Comparison of ENCODE assay signal across 20 mouse cellular contexts in the genomic region with DNA sequence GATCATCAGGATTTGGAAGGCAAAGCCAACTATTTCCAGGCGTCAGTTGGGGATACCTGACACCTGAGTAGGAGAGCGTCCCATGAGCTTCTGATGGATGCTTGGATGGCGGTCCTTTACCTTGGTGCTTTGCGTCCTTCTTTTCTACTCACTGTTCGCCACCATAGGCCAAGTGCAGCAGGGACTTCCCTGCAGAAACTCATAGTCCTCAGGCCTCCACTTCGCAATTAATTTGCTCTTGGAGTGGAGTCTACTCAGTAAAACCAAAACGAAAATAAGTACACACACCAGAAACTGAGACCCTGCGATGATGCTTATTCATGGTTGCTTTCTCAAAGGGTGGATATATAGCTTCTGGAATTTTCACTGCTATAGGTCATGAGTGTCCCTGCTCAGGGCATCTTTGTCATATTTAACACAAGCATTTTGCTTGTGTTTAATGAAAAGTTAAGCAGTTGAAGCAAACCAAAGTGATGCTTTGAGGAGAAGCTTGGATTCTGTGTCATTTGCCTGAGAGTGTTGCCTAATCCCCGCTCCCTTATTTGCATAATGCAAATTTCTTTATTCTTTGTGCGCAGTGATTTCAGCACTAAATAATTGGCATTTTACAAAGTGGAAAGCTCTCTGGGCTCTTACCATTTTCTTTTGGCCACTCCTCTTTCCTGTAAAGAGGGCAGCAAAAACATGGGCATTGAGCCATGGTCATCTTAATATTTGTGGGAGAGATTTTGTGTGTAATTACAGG.
DNase-seq lines count a peak whose midpoint lies in the region; ATAC-seq and TF ChIP-seq lines count a peak whose summit lies in the region.
"Had no signal": no experiment of that assay in that cellular context is flagged by ENCODE, and none has a peak within 500 bp of the region (broad histone marks: within the 10 kb centered on the region; RNA-seq: fewer than 3 reads in every experiment).

No protein-coding gene starts in this region.

- peak; percentile 16; the same call in 1 of the 2 replicates for ATAC-seq in forebrain, embryonic 15.5 days (replicated peaks)
- no peak for ATAC-seq in midbrain, embryonic 11.5 days (ENCODE audit: low FRiP score)
- ATAC-seq in midbrain, postnatal 0 days (ENCODE audit: low FRiP score): no peak
- ATAC-seq: activated CD4-positive, CD25-positive, alpha-beta regulatory T cell, adult 4 months; CD4-positive, CD25-positive, alpha-beta regulatory T cell, adult 4 months had no signal

- no peak for TF ChIP-seq CTCF in kidney, adult 2 months (conservative IDR thresholded peaks at IDR 0.05; ENCODE audit: insufficient read depth, insufficient read length, low read depth, low read length)
- TF ChIP-seq CTCF in midbrain, postnatal 0 days (IDR thresholded peaks at IDR 0.05): no peak
- TF ChIP-seq CTCF in lung, adult 2 months (IDR thresholded peaks at IDR 0.05; ENCODE audit: insufficient read depth, low read length): no peak

- DNase-seq in forebrain, embryonic 10.5 days (ENCODE audit: extremely low spot score, low spot score): no peak
- no peak for DNase-seq in kidney, adult 2 months
- DNase-seq in kidney, postnatal 25 days: no peak
- DNase-seq in midbrain, embryonic 11.5 days (ENCODE audit: low spot score, missing footprints): peak; percentile 74
- DNase-seq in midbrain, postnatal 0 days (ENCODE audit: low spot score): no peak
- peak; percentile 12 for DNase-seq in limb, embryonic 10.5 days (ENCODE audit: low spot score)
- DNase-seq in lung, adult 2 months: no peak
- DNase-seq: adrenal gland, adult 8-10 months; adrenal gland, postnatal 25 days; cerebellum, adult 18-20 months; cerebellum, adult 9-10 months; cerebellum, postnatal 14 days; gastrocnemius, postnatal 25 days; heart, adult 2 months had no signal

- no peaks in the 10 kb centered on the region for H3K9me3 ChIP-seq in forebrain, embryonic 15.5 days
- no peaks in the 10 kb centered on the region for H3K9me3 ChIP-seq in forebrain, embryonic 10.5 days
- no peaks in the 10 kb centered on the region for H3K9me3 ChIP-seq in midbrain, embryonic 11.5 days (ENCODE audit: control insufficient read depth, low read length)
- H3K9me3 ChIP-seq in midbrain, postnatal 0 days (ENCODE audit: low read length): no peaks in the 10 kb centered on the region
- H3K9me3 ChIP-seq in limb, embryonic 10.5 days (replicated peaks): no peaks in the 10 kb centered on the region
- H3K9me3 ChIP-seq: heart, embryonic 10.5 days; hindbrain, embryonic 12.5 days; hindbrain, embryonic 15.5 days had no signal

- no peak overlapping the region for H3K4me2 ChIP-seq in forebrain, embryonic 15.5 days (replicated peaks)
- H3K4me2 ChIP-seq in midbrain, embryonic 11.5 days: no peak overlapping the region
- no peak overlapping the region for H3K4me2 ChIP-seq in midbrain, postnatal 0 days (ENCODE audit: low read depth, low read length, poor library complexity, severe bottlenecking)
- H3K4me2 ChIP-seq: hindbrain, embryonic 12.5 days; hindbrain, embryonic 15.5 days had no signal

- WGBS in forebrain, embryonic 15.5 days: 72% methylated on average over 10 of the region's 10 CpGs
- 92% methylated on average over 10 of the region's 10 CpGs for WGBS in forebrain, embryonic 10.5 days
- 91% methylated on average over 10 of the region's 10 CpGs for WGBS in kidney, adult 2 months
- WGBS in midbrain, embryonic 11.5 days: 95% methylated on average over 10 of the region's 10 CpGs
- WGBS in midbrain, postnatal 0 days: 83% methylated on average over 10 of the region's 10 CpGs
- 94% methylated on average over 10 of the region's 10 CpGs for WGBS in limb, embryonic 10.5 days
- WGBS in lung, adult 2 months: 90% methylated on average over 10 of the region's 10 CpGs

- H3K27me3 ChIP-seq in forebrain, embryonic 15.5 days: no peaks in the 10 kb centered on the region
- no peaks in the 10 kb centered on the region for H3K27me3 ChIP-seq in forebrain, embryonic 10.5 days (ENCODE audit: poor library complexity, severe bottlenecking)
- H3K27me3 ChIP-seq in kidney, adult 2 months (replicated peaks; ENCODE audit: control insufficient read depth, insufficient read depth, low read length): no peaks in the 10 kb centered on the region
- H3K27me3 ChIP-seq in midbrain, embryonic 11.5 days (ENCODE audit: control insufficient read depth, insufficient read depth, low read length): no peaks in the 10 kb centered on the region
- no peaks in the 10 kb centered on the region for H3K27me3 ChIP-seq in midbrain, postnatal 0 days (ENCODE audit: insufficient read depth, low read length)
- H3K27me3 ChIP-seq in limb, embryonic 10.5 days (ENCODE audit: low read depth, poor library complexity, severe bottlenecking): no peaks in the 10 kb centered on the region
- H3K27me3 ChIP-seq: hindbrain, embryonic 12.5 days; hindbrain, embryonic 15.5 days had no signal

- H3K4me3 ChIP-seq in forebrain, embryonic 15.5 days: no peak overlapping the region
- H3K4me3 ChIP-seq in forebrain, embryonic 10.5 days: no peak overlapping the region
- no peak overlapping the region for H3K4me3 ChIP-seq in kidney, adult 2 months (ENCODE audit: insufficient read depth, low read depth, low read length)
- no peak overlapping the region for H3K4me3 ChIP-seq in midbrain, embryonic 11.5 days (ENCODE audit: low read depth, low read length)
- no peak overlapping the region for H3K4me3 ChIP-seq in midbrain, postnatal 0 days (ENCODE audit: low read depth, low read length)
- H3K4me3 ChIP-seq in limb, embryonic 10.5 days: no peak overlapping the region
- H3K4me3 ChIP-seq in lung, adult 2 months (replicated peaks; ENCODE audit: extremely low read depth, low read depth, low read length): no peak overlapping the region
- H3K4me3 ChIP-seq: heart, adult 2 months; heart, embryonic 10.5 days; hindbrain, embryonic 12.5 days; hindbrain, embryonic 15.5 days had no signal

- no peak for TF ChIP-seq POLR2A in kidney, adult 2 months (IDR thresholded peaks at IDR 0.05; ENCODE audit: low read depth, low read length)
- TF ChIP-seq POLR2A in lung, adult 2 months (IDR thresholded peaks at IDR 0.05; ENCODE audit: borderline replicate concordance, extremely low read depth, low read depth, low read length): no peak

- H3K36me3 ChIP-seq in forebrain, embryonic 15.5 days: no peaks in the 10 kb centered on the region
- H3K36me3 ChIP-seq in forebrain, embryonic 10.5 days (replicated peaks): no peaks in the 10 kb centered on the region
- H3K36me3 ChIP-seq in kidney, adult 2 months (ENCODE audit: control insufficient read depth, insufficient read depth, low read length): no peaks in the 10 kb centered on the region; the same call in 1 of the 2 replicates
- H3K36me3 ChIP-seq in midbrain, embryonic 11.5 days (ENCODE audit: control insufficient read depth, insufficient read depth, low read length): no peaks in the 10 kb centered on the region
- no peaks in the 10 kb centered on the region for H3K36me3 ChIP-seq in midbrain, postnatal 0 days (ENCODE audit: insufficient read depth, low read length)
- 0 out of 2 replicates have a peak, but pooled peaks cover 3% of the 10 kb centered on the region for H3K36me3 ChIP-seq in limb, embryonic 10.5 days
- H3K36me3 ChIP-seq: hindbrain, embryonic 12.5 days; hindbrain, embryonic 15.5 days had no signal

- peak overlapping the region; percentile 44 for H3K27ac ChIP-seq in forebrain, embryonic 15.5 days (replicated peaks)
- H3K27ac ChIP-seq in forebrain, embryonic 10.5 days: no peak overlapping the region
- H3K27ac ChIP-seq in kidney, adult 2 months (ENCODE audit: insufficient read depth, low read depth, low read length): peak overlapping the region; percentile 94; the same call in 1 of the 2 replicates
- H3K27ac ChIP-seq in midbrain, embryonic 11.5 days (ENCODE audit: low read depth, low read length): no peak overlapping the region
- H3K27ac ChIP-seq in midbrain, postnatal 0 days (ENCODE audit: low read depth, low read length): no peak overlapping the region
- no peak overlapping the region for H3K27ac ChIP-seq in limb, embryonic 10.5 days
- H3K27ac ChIP-seq: heart, adult 2 months; heart, embryonic 10.5 days; hindbrain, embryonic 12.5 days; hindbrain, embryonic 15.5 days had no signal

- H3K4me1 ChIP-seq in forebrain, embryonic 15.5 days: peaks cover 17% of the 10 kb centered on the region
- no peaks in the 10 kb centered on the region for H3K4me1 ChIP-seq in forebrain, embryonic 10.5 days
- H3K4me1 ChIP-seq in kidney, adult 2 months (ENCODE audit: control insufficient read depth, insufficient read depth, low read length): peaks cover 37% of the 10 kb centered on the region
- H3K4me1 ChIP-seq in midbrain, embryonic 11.5 days (ENCODE audit: control insufficient read depth, insufficient read depth, low read length): no peaks in the 10 kb centered on the region
- H3K4me1 ChIP-seq in midbrain, postnatal 0 days (ENCODE audit: insufficient read depth, low read length): no peaks in the 10 kb centered on the region; the same call in 1 of the 2 replicates
- no peaks in the 10 kb centered on the region for H3K4me1 ChIP-seq in limb, embryonic 10.5 days
- H3K4me1 ChIP-seq in lung, adult 2 months (ENCODE audit: control insufficient read depth, insufficient read depth, low read length): no peaks in the 10 kb centered on the region

- H3K9ac ChIP-seq in forebrain, embryonic 15.5 days (replicated peaks): no peak overlapping the region
- no peak overlapping the region for H3K9ac ChIP-seq in midbrain, embryonic 11.5 days (ENCODE audit: low read length)
- no peak overlapping the region for H3K9ac ChIP-seq in midbrain, postnatal 0 days (replicated peaks; ENCODE audit: low read length, poor library complexity, severe bottlenecking)
- H3K9ac ChIP-seq: hindbrain, embryonic 12.5 days; hindbrain, embryonic 15.5 days had no signal

Comparison
In these comparisons a context has a peak if more than half of its experiments do, and no peak if none do; other contexts are left out.
1. H3K27ac ChIP-seq: peak in forebrain, embryonic 15.5 days (single experiment) and kidney, adult 2 months (single experiment); none in forebrain, embryonic 10.5 days (single experiment), midbrain, embryonic 11.5 days (single experiment), midbrain, postnatal 0 days (single experiment) and limb, embryonic 10.5 days (single experiment).
2. DNase-seq: peak in midbrain, embryonic 11.5 days (single experiment) and limb, embryonic 10.5 days (single experiment); none in forebrain, embryonic 10.5 days (single experiment), kidney, adult 2 months (single experiment), kidney, postnatal 25 days (0 of 2), midbrain, postnatal 0 days (single experiment) and lung, adult 2 months (single experiment).